Mouse (Mus musculus): ENCODE results near the gene Gm26558. TPM values are rescaled to one million over a fixed set of nuclear protein-coding genes. Genes with fewer than 3 reads are reported as not detected.

Gm26558 gene
- polyA plus RNA-seq, 1 experiment, result not detected

- no peak overlapping the region for H3K27ac ChIP-seq (ENCODE audit: insufficient read depth, low read depth, low read length)
- H3K4me3 ChIP-seq (ENCODE audit: insufficient read depth, low read length), result no peak overlapping the region
- TF ChIP-seq POLR2A (IDR thresholded peaks at IDR 0.05; ENCODE audit: borderline replicate concordance, low read depth, low read length), result no peak
- TF ChIP-seq CTCF (IDR thresholded peaks at IDR 0.05; ENCODE audit: low read depth, low read length), result no peak
- H3K4me1 ChIP-seq (ENCODE audit: control insufficient read depth, insufficient read depth, low read length), result no peaks in the 10 kb centered on the region
Measured at GRCm38 (mm10) chr2:70614745-70615351, 47.1 kb downstream of the Gm26558 start.

Other genes with a start within 250 kb of the Gm26558 start
- gene Sp5, start 187.2 kb downstream of the Gm26558 start, polyA plus RNA-seq (2012; ENCODE audit: insufficient read depth, insufficient read length, missing spikeins), result not detected in 2 replicates
- not detected in 2 replicates for gene Erich2, start 153.3 kb downstream of the Gm26558 start, polyA plus RNA-seq (2012; ENCODE audit: insufficient read depth, insufficient read length, missing spikeins)
- not detected in 2 replicates for gene Gad1, start 109.0 kb downstream of the Gm26558 start, polyA plus RNA-seq (2012; ENCODE audit: insufficient read depth, insufficient read length, missing spikeins)
- gene Gorasp2, start 532 bp downstream of the Gm26558 start, polyA plus RNA-seq (2012; ENCODE audit: insufficient read depth, insufficient read length, missing spikeins), result 51.7 and 56.6 TPM in 2 replicates
- gene Tlk1, start 163.6 kb upstream of the Gm26558 start, polyA plus RNA-seq (2012; ENCODE audit: insufficient read depth, insufficient read length, missing spikeins), result 44.3 and 52.2 TPM in 2 replicates

All from bone marrow macrophage, adult 2 months (primary cell).